Mouse (Mus musculus) stomach, postnatal 0 days (tissue): ENCODE measurements around the gene Zfp454. TPM values are rescaled to one million over a fixed set of nuclear protein-coding genes. Genes with fewer than 3 reads are reported as not detected.

Source experiments
- ATAC-seq: fragments of 200-750 bp; cut with Nextera tagmentation; 2 replicates; pipeline ENCODE4 v1.8.0; 2017; ENCODE audit not compliant: low FRiP score, low TSS enrichment
- DNase-seq: peaks from one replicate; pipeline ENCODE4 v3.0.0-alpha.2; 2016; ENCODE audit warnings: low spot score
- H3K27ac ChIP-seq: fragments of 300-500 bp; sonication (generic); replicated peaks from 2 replicates; pipeline ENCODE4 v1.5.1; 2014; ENCODE audit warnings: mild to moderate bottlenecking, control low read depth
- H3K27me3 ChIP-seq: fragments of 300-500 bp; sonication (generic); 2 replicates; pipeline ENCODE4 v1.6.1; 2014; ENCODE audit warnings: low read length; ENCODE audit not compliant: control insufficient read depth, insufficient read depth
- H3K36me3 ChIP-seq: fragments of 300-500 bp; sonication (generic); 2 replicates; pipeline ENCODE4 v1.6.1; 2014; ENCODE audit warnings: low read length, mixed read lengths; ENCODE audit not compliant: control insufficient read depth, insufficient read depth
- H3K4me1 ChIP-seq: fragments of 300-500 bp; sonication (generic); replicated peaks from 2 replicates; pipeline ENCODE4 v1.6.1; 2014; ENCODE audit warnings: antibody characterized with exemption; ENCODE audit not compliant: control insufficient read depth, insufficient read depth
- H3K4me2 ChIP-seq: fragments of 300-500 bp; sonication (generic); replicated peaks from 2 replicates; pipeline ENCODE4 v1.6.1; 2014; ENCODE audit warnings: low read depth, mild to moderate bottlenecking, control low read depth, moderate library complexity
- H3K4me3 ChIP-seq: fragments of 300-500 bp; sonication (generic); 2 replicates; pipeline ENCODE4 v1.5.1; 2014; ENCODE audit warnings: low read depth, low read length, control low read depth
- H3K9ac ChIP-seq: fragments of 300-500 bp; sonication (generic); 2 replicates; pipeline ENCODE4 v1.6.1; 2014; ENCODE audit warnings: mild to moderate bottlenecking, low read length, control low read depth, mixed read lengths
- H3K9me3 ChIP-seq: fragments of 300-500 bp; sonication (generic); 2 replicates; pipeline ENCODE4 v1.6.1; 2016; ENCODE audit warnings: low read length; ENCODE audit not compliant: control insufficient read depth
- CTCF ChIP-seq: IDR thresholded peaks from 2 replicates; pipeline ENCODE4 v1.5.1; 2016; ENCODE audit warnings: antibody characterized with exemption, low read depth, mild to moderate bottlenecking, moderate library complexity
- EP300 ChIP-seq: optimal IDR thresholded peaks from 2 replicates; pipeline ENCODE3; 2016; ENCODE audit warnings: antibody characterized with exemption
- WGBS: fragments of 180-500 bp; shearing (Covaris S2); extraction: QIAGEN DNeasy Blood & Tissue Kit; methylation state at CpG from one replicate; pipeline ENCODE4 v1.1.7; 2014; 5-methylcytosine and 5-hydroxymethylcytosine counted together
- polyA plus RNA-seq: library from polyadenylated mRNA; unstranded; fragments of >200 nt; fragmentation: Nextera tagmentation; extraction: Ambion mirVana; gene quantifications from 2 replicates; pipeline ENCODE4 v1.2.1, GENCODE M21; 2015

Gene Zfp454
- polyA plus RNA-seq, 1 experiment from 2014 or later: 1.6 TPM

- Histone ChIP-seq H3K9ac (peak within 1 kb of the TSS; percentile 82), H3K4me3 (peak within 1 kb of the TSS; percentile 84), H3K27me3 (no peaks in the 10 kb centered on the region), H3K4me2 (peak within 1 kb of the TSS; percentile 73), H3K36me3 (no peaks in the 10 kb centered on the region), H3K27ac (peak within 1 kb of the TSS; percentile 25; the same call in 1 of the 2 replicates), H3K9me3 (no peaks in the 10 kb centered on the region), H3K4me1 (no peaks in the 10 kb centered on the region)
- ATAC-seq (peak; percentile 99), DNase-seq (peak; percentile 91)
- under 1% methylated on average over 45 of the region's 47 CpGs for WGBS
- peak; percentile 78 for TF ChIP-seq CTCF
- TF ChIP-seq EP300: no peak
These were observed 28.3 kb upstream of the Zfp454 start, which contains the start of gene Zfp2 for GRCm38 (mm10) chr11:50915671-50916320. TSS of gene Zfp2 (minus strand) at chr11:50916165.

- 0 out of 2 replicates have a peak, but pooled peaks cover 5% of the 10 kb centered on the region for H3K36me3 ChIP-seq
- H3K27me3 ChIP-seq: no peaks in the 10 kb centered on the region
- H3K9me3 ChIP-seq: no peaks in the 10 kb centered on the region
- ATAC-seq: no peak
- H3K27ac ChIP-seq: no peak overlapping the region
- H3K4me1 ChIP-seq: no peaks in the 10 kb centered on the region
- H3K4me3 ChIP-seq: no peak overlapping the region
- H3K4me2 ChIP-seq: no peak overlapping the region
- DNase-seq: no peak
- 96% methylated on average over 3 of the region's 3 CpGs for WGBS
- TF ChIP-seq EP300 (no peak), CTCF (no peak)
- no peak overlapping the region for H3K9ac ChIP-seq
These were observed 27.0 kb upstream of the Zfp454 start for GRCm38 (mm10) chr11:50914461-50914860.

GRCm38 (mm10) chr11:50913301-50913700 lies 25.9 kb upstream of the Zfp454 start:
- no peak for DNase-seq
- ATAC-seq: no peak
- Histone ChIP-seq H3K4me2 (no peak overlapping the region), H3K4me3 (no peak overlapping the region), H3K4me1 (no peaks in the 10 kb centered on the region), H3K27me3 (no peaks in the 10 kb centered on the region), H3K9ac (no peak overlapping the region), H3K27ac (no peak overlapping the region), H3K36me3 (peaks cover 10% of the 10 kb centered on the region; the same call in 1 of the 2 replicates), H3K9me3 (no peaks in the 10 kb centered on the region)
- TF ChIP-seq EP300 (no peak), CTCF (no peak)
- 70% methylated on average over 1 of the region's 1 CpGs for WGBS

- Histone ChIP-seq H3K4me1 (no peaks in the 10 kb centered on the region), H3K27me3 (no peaks in the 10 kb centered on the region), H3K9me3 (peaks cover 9% of the 10 kb centered on the region), H3K27ac (no peak overlapping the region), H3K4me3 (no peak overlapping the region), H3K36me3 (peaks cover 41% of the 10 kb centered on the region), H3K9ac (no peak overlapping the region), H3K4me2 (no peak overlapping the region)
- 90% methylated on average over 5 of the region's 5 CpGs for WGBS
- DNase-seq (no peak), ATAC-seq (no peak)
- TF ChIP-seq CTCF: no peak
- TF ChIP-seq EP300: no peak
These were observed 20.7 kb upstream of the Zfp454 start for GRCm38 (mm10) chr11:50908136-50908535.

GRCm38 (mm10) chr11:50897359-50897758 lies 9.9 kb upstream of the Zfp454 start:
- no peaks in the 10 kb centered on the region for H3K4me1 ChIP-seq
- peaks cover 11% of the 10 kb centered on the region; the same call in 1 of the 2 replicates for H3K9me3 ChIP-seq
- no peak overlapping the region for H3K9ac ChIP-seq
- H3K4me2 ChIP-seq: no peak overlapping the region
- no peak for DNase-seq
- ATAC-seq: no peak
- peaks cover under 1% of the 10 kb centered on the region; the same call in 1 of the 2 replicates for H3K36me3 ChIP-seq
- WGBS: 72% methylated on average over 1 of the region's 1 CpGs
- no peaks in the 10 kb centered on the region for H3K27me3 ChIP-seq
- TF ChIP-seq EP300: no peak
- TF ChIP-seq CTCF: no peak
- no peak overlapping the region for H3K4me3 ChIP-seq
- no peak overlapping the region for H3K27ac ChIP-seq

GRCm38 (mm10) chr11:50892441-50892840 lies 5.0 kb upstream of the Zfp454 start:
- no peak for TF ChIP-seq EP300
- TF ChIP-seq CTCF: no peak
- Histone ChIP-seq H3K36me3 (no peaks in the 10 kb centered on the region), H3K9ac (no peak overlapping the region), H3K9me3 (0 out of 2 replicates have a peak, but pooled peaks cover under 1% of the 10 kb centered on the region), H3K4me3 (no peak overlapping the region), H3K27ac (no peak overlapping the region), H3K4me1 (no peaks in the 10 kb centered on the region), H3K4me2 (no peak overlapping the region), H3K27me3 (no peaks in the 10 kb centered on the region)
- ATAC-seq (no peak), DNase-seq (no peak)
- 41% methylated on average over 2 of the region's 2 CpGs for WGBS
